Mouse (Mus musculus) G1E-ER4 (cell line): ENCODE measurements around the gene Tenm2. TPM values are rescaled to one million over a fixed set of nuclear protein-coding genes. Genes with fewer than 3 reads are reported as not detected.

Experiments
- GATA1 ChIP-seq: IDR thresholded peaks from one replicate; pipeline ENCODE4 v1.8.0; 2012; ENCODE audit warnings: low read length, inconsistent platforms
- polyA plus RNA-seq: library from polyadenylated mRNA; stranded (reverse); fragments of >175 nt; gene quantifications from 2 replicates; pipeline ENCODE4 v1.2.3, GENCODE M21; 2012

Tenm2 gene
- polyA plus RNA-seq, 1 experiment: not detected

DNA sequence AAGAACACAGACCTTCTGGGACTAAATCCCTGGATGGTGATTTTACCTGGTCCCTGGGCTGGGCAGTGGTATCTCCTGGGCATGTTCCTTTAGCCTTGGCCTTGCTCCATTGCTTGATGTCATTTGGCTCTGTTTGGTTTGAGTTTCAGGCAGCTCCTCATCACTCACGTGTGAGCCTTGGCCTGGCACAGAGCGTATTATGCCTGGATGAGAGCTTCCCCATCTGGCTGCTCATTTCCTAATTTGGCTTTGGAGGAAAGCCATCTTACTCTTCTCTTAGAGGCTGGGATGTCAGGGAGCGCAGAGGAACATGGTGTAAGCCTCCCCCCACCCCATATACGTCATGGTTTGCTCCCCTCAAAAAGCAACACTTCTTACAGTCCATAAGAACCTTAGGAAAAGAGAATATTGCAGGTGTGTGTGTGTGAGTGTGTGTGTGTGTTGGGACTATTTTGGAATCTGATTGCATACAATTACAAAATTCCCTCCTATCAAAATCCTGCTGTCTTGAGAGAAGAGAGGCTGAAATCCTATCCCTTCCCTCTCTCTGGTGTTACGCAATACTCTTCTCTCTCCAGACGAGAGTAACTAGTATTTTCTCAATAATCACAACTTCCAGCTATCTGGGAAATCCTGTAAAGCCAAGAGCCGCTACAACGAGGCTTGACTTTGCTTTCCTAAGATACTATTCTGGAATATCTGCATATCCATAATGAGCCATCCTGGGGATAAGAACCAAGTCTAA is 1162.5 kb downstream of the Tenm2 start:
- no peak for TF ChIP-seq GATA1

DNA sequence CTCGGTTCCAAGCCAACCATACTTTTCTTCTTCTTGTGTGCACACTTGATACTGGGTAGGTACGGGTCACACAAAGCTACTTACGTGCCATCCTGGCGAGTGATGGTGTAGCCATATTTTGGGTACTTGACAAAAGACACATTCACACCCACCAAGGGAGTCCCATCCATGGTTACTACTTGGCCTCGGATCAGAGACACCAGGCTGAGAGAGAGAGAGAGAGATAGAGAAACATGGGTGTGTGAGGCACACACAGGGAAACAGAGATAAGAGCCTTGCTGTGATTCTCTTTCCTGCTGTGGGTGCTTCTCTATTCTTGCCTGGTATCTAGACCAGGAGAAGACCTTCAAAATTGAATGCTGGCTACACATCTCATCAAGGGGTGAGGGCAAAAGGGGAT is 1163.1 kb downstream of the Tenm2 start:
- TF ChIP-seq GATA1: no peak

DNA sequence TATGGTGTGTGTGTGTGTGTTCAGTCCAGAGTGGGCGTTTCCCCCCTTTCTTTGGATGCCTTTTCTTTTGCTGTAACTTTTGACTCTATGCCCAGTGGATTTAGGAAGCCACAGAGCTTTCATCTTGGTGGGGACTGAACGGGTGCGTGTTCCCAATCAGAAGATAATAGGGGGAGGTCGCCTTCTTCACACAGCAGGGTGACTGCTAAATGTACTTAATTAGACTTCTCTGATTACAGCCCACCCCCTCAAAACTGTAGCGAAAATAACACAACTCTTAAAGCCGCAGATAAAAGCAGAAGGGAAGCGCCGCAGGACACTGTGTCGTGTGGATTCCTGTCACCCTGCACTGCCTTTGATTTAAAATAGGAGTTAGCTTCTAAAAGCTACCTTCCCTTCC is 1163.7 kb downstream of the Tenm2 start:
- TF ChIP-seq GATA1: no peak

DNA sequence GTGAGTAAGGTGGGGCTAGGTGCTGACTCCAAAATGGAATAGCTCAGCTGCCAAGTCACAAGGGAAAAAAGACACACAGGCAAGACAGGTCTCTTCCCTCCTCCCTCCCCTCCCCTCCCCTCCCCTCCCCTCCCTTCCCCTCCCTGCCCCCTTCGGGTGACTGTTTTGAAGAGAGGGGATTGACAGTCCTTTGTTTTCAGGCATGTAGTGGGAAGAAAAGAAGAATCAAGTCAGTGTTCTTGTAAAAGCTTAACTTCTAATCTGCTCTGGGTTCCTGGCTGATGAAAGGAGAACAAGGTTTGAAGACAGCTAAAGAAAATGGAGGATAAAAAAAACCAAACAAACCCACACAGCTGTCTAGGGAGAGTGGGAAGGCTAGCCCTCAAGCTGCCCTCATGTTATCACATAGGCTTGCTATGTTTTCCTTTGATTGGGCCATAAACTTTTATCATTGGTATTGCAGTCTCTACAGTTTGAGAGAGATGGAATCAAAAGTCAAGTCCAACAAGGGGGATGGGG is 1176.4 kb downstream of the Tenm2 start:
- TF ChIP-seq GATA1: no peak

DNA sequence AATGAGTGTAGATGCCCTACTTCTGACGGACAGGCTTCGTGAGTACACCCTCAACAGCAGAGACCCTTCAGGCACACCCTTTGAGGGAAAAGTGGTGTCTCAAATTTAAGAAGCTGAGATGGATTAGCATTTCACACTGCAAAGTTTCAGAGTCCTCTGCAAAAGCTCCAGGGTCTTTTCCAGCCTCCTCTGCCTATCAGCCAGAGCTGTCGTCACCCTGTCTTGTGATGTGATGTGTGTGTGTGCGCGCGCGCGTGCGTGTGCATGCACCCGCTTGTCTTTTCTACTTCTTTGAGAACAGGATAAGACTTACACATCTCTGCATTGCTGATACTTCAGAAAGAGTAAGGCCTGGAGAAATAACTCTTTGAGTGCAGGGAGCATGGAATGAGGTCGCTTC is 1179.2 kb downstream of the Tenm2 start:
- TF ChIP-seq GATA1: no peak

DNA sequence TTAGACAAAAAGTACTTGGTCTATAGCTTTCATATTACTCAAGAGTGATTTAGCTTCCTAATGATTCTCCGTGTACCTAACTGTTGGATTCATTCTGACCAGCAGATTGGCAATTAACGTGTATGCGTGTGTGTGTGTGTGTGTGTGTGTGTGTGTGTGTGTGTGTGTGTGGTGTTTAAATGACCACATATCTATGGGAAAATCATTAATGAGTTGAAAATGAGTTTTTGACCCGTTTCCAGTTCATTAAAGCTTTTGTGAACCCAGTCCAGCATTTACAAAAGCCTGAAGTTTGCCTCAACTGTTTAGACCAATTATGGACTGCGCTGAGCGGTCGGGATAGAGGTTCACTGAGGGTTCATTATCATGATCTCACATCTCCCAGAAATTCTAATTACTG is 1181.4 kb downstream of the Tenm2 start:
- no peak for TF ChIP-seq GATA1

DNA sequence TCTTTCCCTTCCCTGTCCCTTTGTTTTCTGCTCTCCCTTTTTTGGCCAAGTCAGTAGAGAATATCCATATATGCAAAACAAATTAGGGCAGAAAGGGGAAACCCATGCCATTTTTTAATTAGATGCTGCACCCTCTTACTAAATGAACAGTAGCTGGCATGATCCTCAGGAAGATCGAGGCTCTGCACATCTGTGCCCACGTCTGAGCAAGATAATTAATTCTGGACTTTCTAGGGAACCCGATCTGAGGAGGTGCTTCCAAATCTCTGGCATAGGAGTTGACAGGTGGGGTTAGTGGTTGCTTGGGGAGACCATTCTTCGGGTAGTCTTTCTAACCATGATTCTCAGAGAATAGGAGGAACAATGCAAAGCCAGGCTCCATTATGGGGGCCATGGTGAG is 1182.3 kb downstream of the Tenm2 start:
- TF ChIP-seq GATA1: no peak

DNA sequence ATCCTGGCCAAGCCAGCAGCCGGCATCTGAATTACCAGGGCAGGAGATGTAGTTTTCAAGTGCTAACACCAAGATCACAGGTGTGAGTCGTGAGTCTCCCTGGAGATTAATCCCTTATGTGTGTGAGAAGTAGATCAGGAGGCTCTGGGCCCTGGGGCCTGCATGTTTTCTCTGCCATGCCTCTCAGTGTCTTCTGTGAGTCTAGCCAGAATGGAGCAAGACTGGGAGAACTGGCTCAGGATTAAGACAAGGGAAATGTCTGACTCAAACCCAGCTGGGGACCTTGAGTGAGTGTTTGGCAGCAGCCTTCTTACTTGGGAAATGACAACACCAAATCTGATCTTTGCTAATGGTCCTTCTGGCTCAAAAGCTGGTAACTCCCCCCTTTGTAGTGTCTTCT is 1183.2 kb downstream of the Tenm2 start:
- no peak for TF ChIP-seq GATA1

DNA sequence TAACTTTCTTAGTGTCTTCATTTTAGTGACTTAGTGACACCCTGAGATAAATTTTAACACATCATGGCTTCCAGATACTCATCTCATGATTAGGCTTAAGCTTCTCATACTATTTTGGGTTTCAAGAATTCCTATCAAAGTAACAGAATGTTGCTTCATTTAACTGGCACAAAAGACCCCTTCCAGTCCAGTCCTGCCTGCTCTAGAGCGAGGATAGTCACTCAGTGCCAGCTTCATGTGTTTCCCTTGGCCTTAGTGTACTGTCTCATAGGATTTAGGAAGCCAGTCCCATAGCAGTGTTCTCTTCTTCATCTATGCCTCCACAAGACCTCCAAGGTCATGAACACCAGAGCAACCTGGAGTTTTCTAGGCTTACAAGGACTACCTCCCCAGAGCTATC is 1183.7 kb downstream of the Tenm2 start:
- TF ChIP-seq GATA1: no peak

DNA sequence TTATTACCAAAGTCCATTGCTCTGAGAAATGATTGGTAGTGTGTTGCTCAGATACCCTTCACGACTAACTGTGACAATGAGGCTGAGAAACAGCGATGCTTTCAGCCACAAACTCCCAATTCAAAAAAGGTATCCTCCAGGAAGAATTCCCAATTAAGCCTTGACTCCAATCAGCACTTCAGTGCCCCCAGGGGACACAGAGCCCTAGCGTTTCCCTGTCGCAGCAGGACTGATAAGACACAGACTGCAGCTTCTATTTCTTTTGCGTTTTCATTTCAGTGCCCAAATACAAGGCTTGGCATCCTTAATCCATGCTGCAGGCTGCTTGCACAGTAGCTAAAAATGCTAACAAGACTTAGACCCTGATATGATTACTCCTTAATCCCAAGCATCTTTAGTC is 1186.2 kb downstream of the Tenm2 start:
- TF ChIP-seq GATA1: no peak

DNA sequence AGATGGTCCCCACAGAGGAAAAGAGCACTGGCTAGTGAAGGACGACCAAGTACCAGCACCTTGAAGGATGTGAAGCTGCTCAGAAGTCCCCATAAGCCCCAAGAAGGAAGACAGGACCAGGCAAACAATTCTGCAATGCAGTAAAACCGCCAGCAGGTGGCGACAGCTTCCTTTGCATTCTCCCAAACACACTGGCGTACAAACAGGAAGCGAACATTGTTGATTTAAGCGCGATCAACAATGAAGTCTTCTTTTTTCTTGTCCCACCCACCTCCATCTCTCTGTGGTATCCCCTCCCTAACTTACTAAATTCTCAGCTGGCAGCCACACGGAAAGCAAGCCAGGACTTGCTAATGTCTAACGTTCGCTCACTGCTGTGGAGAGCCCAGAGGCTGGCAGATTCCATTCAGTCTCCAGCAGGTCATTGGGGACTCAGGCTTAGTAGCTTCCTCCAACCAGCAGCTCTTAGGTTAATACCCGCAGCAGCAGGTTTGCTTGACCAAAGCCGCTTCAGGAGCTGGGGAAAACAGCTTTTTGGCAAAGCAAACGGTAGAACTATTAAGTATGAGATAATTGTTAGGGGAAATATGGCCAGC is 1190.0 kb downstream of the Tenm2 start:
- no peak for TF ChIP-seq GATA1

DNA sequence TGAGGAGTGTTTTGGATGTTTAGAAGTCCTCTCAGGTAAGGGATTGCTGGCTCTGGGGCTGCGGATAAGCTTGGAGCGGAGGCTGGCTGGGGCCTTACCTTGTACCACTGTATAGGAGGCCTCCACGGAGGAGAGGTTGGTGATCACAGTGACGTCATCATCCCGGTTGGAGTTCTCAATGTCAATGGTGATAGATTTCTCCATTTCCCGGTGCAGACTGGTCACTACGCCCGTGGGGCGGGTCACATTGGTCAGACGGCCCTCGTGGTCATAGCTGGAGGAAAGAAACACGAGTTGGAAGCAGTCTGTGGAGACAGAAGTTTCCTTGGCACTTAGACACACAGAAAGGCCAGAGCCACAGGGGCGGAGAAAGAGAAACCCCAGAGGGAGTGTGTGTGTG is 1194.4 kb downstream of the Tenm2 start:
- no peak for TF ChIP-seq GATA1

DNA sequence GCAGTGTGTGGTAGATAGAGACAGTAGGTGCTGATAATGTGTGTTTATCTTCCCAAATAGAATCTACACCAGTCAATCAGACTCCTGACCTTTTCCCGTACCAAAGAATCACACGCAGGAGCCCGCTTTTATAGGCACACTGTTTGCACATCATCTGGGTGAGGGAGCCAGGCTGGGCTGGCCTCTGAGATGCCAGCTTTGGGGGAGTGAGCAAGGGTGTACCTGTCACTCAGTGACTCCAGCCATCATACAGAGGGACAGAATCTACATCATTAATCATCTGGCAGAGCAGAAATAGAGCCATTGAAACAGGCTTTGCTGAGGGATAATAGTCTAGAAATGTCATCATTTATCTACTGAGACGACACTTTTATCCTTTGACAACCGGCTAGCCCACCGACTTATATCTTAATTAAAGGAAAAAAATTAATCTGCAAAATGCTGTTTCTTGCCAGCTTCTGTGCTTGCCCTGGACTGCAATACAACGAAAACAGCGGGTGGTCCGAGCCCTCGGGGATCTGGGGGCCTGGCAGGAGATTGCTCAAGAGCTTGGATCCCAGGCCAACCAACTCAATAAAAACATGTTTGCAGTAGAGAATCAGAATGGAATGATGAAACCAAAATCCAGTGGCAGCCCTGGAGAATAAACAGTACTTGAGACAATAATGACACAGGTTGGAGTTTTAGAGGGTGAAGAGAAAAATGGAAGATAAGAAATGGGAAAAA is 1195.1 kb downstream of the Tenm2 start:
- no peak for TF ChIP-seq GATA1

DNA sequence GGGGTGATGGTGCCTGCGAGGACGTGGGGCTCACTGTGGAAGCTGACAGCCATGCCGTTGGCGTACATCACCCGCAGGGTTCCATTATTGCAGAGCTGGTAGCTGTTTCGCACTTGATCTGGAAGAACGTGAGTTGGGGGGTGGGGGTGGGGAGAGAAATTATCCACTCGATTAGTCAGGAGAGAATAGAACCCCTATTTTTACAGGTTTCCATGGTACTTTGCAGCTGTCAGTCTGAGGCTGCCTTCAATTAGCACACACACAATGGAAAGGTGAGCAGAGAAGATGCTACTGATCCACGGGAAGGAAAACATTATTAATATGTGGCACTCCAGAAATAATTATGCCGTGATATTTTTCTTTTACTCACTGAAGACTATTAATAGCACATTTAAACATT is 1195.9 kb downstream of the Tenm2 start:
- TF ChIP-seq GATA1: no peak

DNA sequence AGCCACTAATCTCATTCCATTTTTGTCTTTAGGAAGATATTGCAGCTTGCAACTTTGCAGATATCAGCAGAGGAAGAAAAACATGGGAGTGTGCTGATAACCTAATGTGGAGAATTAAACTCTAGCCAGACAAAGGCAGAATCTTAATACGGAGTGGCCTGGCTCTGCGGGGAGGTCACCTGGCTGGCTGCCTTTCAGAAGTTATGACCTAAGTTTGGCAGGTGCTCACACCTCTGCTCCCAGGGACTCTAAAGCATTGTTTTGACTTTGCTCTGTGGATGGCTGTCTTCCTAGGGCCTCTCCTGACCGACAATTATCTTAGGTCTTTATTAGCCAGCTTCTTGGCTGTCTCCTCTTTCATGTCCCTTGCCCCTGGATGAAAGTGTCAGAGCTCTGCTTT is 1197.4 kb downstream of the Tenm2 start:
- TF ChIP-seq GATA1: no peak

DNA sequence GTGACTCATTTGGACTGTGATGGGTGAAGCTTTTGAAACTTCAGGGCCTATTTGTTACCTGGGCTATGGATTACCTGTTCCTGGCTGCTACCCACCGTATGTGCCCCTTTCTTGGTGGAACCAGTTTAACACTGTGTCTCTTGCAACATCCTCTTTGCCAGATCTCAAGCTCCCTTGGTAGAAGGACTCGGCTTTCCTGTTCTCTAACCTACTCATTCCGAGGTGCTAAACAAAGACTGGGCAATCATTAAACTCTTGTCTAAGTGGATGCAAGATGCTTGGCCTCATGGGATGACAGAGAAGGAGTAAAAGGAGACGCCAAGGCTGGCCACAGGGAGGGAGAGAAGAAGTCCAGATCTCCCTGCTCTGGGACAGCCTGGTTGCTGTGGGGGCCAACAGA is 1198.5 kb downstream of the Tenm2 start:
- no peak for TF ChIP-seq GATA1
